Mouse (Mus musculus) layer of hippocampus, adult 18-20 months (tissue): Measurements from ENCODE around the gene Efs. TPM values are rescaled to one million over a fixed set of nuclear protein-coding genes. Genes with fewer than 3 reads are reported as not detected.

Experiments
- DNase-seq, 2 experiments: peaks; one replicate each; pipeline ENCODE4 v3.0.0; 2022; ENCODE audit warnings: low spot score in 2 of 2
- total RNA-seq, 2 experiments: library from RNA; stranded (reverse); gene quantifications; 2 replicates each; pipeline ENCODE4 v1.2.3; 2021

Gene Efs
- total RNA-seq, 2 experiments from 2014 or later = 9.9 to 10.5 TPM

GRCm38 (mm10) chr14:54926401-54927158 lies 654 bp upstream of the Efs start:
- peak in 1 of 2 experiments; percentile 42 for DNase-seq

GRCm38 (mm10) chr14:54924641-54925348 lies 1.1 kb downstream of the Efs start:
- DNase-seq = no peak

- DNase-seq = no peak
These were observed 5.7 kb downstream of the Efs start for GRCm38 (mm10) chr14:54920076-54920685.

- DNase-seq = no peak
These were observed 12.6 kb downstream of the Efs start for GRCm38 (mm10) chr14:54913343-54913742.

- DNase-seq = peak; percentile 82 to 88
These were observed 13.0 kb downstream of the Efs start, which contains the start of gene Slc22a17 for GRCm38 (mm10) chr14:54912886-54913285. Gene Slc22a17, minus strand, starts transcription at chr14:54913132.

- peak in 1 of 2 experiments; percentile 34 for DNase-seq
These were observed 13.6 kb downstream of the Efs start for GRCm38 (mm10) chr14:54912109-54912850.

DNA sequence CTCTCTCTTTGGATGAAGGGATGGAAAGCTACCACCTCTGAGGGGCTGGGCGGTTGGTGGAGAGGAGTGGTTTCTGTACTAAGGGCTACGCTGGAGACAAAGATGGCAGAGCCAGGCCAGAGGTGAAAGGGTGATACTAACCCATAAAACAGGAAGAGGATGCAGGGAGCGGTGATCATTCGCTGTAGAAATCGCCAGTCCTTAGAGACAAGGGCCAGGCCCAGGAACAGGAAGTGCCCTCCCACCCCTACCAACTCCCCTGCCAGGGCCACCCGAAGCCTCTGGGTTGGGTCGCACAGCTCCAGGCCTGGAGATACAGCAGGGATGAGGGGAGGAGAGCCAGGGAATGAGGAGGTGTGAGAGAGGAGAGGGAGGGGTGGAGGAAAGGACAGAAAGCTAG lies 17.2 kb downstream of the Efs start:
- DNase-seq = no peak

DNA sequence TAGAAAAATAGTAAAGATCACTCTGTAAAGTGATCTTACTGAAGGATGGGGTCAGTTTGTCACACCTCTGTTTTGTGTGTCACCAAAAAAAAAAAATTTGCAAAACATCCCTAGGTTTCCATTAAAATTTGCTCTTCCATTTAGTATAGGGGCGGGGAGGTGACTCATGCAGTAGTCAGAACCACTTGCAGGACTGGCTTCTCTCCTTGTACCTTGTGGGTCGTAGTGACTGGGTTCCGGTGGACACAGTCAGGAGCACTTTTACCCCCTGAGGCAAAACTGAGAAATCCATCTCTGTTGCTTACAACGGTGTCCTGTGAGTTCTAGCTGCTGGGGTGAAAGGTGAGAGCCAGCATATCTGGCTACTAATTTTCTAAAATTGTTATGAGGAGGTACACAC lies 22.3 kb downstream of the Efs start:
- DNase-seq = no peak

DNA sequence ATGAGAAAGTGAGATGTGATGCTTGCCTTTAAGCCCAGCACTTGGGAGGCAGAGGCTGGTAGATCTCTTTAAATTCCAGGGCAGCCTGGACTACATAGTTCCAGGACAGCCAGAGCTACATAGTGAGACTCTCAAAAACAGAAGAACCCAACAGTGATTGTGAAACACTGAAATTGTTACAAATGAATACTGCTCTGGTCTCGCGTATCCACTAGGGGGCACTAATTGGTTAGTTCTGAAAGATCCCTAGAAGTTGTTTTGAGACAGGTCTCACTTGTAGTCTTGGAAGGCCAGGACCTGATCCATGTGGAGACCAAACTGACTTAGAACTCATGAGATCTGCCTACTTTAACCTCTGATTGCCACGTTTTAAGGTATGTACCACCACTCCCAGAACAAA lies 25.5 kb downstream of the Efs start:
- DNase-seq = peak; percentile 63 to 92

GRCm38 (mm10) chr14:54897445-54897844 lies 28.5 kb downstream of the Efs start:
- no peak for DNase-seq

DNA sequence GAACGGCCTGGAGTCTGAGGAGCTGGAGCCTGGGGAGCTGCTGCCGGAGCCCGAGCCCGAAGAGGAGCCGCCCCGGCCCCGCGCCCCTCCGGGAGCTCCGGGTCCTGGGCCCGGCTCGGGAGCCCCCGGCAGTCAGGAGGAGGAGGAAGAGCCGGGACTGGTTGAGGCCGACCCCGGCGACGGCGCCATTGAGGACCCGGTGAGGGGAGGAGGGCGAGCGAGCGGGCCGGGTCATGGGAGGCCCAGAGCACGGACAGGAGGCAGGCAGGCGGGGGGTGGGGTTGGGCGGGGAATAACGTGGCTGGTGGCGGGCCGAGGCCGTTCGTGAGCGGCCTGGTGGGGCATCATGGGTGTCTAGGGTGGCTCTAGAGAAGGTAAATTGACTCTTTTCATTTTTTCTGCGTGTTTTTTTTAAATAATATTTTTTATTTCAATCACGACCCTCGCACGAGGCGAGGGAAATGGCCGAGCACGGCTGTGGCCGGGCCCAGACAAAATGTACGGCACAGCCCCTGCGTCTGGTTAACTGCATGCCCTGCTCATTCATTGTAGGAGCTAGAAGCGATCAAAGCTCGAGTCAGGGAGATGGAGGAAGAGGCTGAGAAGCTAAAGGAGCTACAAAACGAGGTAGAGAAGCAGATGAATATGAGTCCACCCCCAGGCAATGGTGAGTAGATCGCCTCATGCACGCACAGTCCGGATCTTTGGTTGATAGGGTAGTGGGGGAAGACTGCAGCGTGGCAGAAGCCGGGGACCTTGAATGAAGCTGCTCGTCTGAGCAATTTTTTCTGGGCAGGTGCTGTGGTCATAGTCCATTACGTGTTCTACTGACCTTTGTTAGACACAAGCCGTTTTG lies 31.4 kb downstream of the Efs start:
- DNase-seq = peak in 1 of 2 experiments; percentile 49

- DNase-seq = peak; percentile 99
These were observed 32.2 kb downstream of the Efs start for GRCm38 (mm10) chr14:54893651-54894181.

DNA sequence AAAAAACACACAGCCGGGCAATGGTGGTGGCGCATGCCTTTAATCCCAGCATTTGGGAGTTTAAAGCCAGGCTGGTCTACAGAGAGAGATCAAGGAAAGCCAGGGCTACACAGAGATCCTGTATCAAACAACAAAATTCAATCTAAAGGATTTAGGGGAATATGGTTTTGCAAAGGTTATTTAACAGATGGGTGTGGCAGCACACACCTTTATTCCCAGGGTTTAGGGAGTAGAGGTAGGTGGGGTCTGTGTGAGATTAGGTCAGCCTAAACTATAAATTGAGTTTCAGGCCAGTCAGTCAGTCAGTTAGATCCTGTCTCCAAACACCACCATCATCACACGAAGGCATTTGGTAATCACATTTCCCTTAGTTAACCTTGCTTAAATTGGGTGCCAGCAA lies 33.7 kb downstream of the Efs start, which contains the start of gene Pabpn1:
Pabpn1 (plus strand) TSS at position 301 of the 400 bp plus-strand sequence.
- no peak for DNase-seq

DNA sequence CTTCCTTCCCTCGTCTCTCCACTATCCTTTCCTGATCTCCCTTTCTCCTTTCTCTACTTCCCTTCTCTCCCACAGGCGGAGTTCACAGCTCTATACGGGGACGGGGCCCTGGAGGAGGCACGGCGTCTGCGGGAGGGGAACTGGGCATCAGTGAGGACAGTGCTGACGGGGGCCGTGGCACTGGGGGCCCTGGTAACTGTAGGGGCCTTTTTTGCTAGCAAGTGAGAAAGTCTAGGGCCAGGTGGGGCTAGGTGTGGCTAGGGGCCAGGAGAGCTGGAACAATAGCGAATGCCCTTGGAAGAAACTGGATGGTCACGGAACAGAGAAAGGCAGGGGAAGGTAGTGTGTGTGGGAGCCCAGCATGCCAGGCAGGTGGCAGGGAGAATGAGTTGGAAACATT lies 40.6 kb downstream of the Efs start:
- no peak for DNase-seq

GRCm38 (mm10) chr14:54884022-54884712 lies 41.8 kb downstream of the Efs start:
- DNase-seq = no peak

DNA sequence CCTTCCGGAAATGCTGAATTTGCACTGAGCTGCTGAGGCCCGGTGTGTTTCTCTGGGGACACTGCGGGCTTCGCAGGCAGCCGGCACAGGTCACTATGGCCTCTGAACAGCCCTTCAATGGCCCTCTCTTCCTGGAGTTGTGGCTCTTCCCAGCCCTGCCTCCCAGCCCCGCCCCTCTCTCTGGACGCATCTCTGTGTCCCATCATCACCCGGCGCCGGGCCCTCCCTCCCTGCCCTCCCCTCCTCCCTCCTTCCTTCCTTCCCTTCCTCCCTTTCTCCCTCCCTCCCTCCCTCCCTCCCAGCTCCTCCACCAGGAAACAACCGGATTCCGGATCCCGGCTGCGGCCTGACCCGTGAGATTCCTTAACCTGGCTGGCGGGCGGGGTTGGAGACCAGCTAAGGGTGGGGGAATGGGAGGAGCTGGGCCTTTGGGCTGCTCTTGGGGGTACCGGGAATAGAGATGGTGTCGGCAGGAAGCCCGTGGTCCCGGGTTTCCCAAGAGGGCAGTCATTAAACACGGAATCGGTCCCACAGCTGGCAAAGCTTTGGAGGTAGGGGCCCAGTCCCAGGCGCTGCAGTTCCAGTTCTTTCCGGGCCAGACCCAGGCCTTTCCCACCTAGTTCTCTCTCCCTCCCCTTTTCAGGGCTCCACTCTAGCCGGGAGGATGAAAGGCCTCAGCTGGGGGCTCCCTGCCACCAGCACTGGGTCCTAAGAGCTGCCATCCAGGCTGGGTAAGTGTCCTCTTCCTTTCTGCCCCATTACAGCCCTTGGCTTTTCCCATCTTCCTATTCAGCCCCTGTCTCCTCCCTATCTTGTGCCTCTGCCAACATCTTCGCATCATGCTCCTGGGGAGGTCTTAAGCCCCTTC lies 42.5 kb downstream of the Efs start, which contains the start of the genes Bcl2l2 and Gm20521:
Bcl2l2 (plus strand) TSS at position 224 of the 868 bp plus-strand sequence.
Gm20521 (plus strand) TSS at position 288 of the 868 bp plus-strand sequence.
- DNase-seq = peak in 1 of 2 experiments; percentile 76

DNA sequence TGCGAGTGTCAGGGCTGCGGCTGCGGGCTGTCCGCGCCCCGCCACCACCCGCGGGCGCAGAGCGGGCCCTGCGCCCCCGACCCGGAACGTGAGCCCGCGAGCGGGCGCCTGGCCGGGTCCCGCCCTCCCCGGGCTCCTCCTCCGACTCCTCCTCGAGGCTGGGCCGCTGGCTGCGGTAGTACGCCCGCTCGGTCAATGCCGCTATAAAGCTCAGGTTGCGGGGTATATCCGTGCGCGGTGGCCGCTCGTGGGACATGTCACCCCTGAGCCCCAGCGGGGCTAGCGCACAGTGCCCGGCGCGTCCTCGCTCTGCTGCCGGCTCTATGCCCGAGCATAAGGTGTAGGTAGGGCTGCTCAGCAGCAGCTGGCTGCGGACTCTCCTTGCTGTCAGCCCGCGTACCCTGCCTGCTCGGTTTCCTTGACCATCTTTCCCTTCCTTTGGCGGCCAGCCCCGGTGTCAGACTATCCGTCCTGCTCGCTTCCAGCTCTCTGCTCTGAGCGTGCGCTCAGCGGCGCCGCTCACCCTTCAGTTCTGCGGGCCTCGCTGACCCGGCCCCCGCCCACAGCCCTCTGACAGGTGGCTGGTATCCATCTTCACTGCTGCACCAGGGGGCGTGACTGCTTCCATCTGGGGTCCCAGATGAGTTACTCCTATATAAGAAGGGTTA lies 48.7 kb downstream of the Efs start, which contains the start of gene Ppp1r3e:
Ppp1r3e (minus strand) TSS at position 503 of the 668 bp plus-strand sequence.
- DNase-seq = peak; percentile 52 to 74
